Mouse (Mus musculus): ENCODE measurements around the gene B2m. TPM values are rescaled to one million over a fixed set of nuclear protein-coding genes. Genes with fewer than 3 reads are reported as not detected.
A peak's percentile ranks its signal among the peaks of the same experiment; 100 is the strongest.

The B2m gene
- total RNA-seq, 2 experiments from 2014 or later, result 114 to 125 TPM

- DNase-seq, result no peak
Measured at GRCm38 (mm10) chr2:122149716-122150115, 2.2 kb downstream of the B2m start.

- DNase-seq, result no peak
Measured at GRCm38 (mm10) chr2:122151221-122151620, 3.7 kb downstream of the B2m start.

GRCm38 (mm10) chr2:122152850-122153249 lies 5.4 kb downstream of the B2m start:
- DNase-seq, result no peak

GRCm38 (mm10) chr2:122153681-122154365 lies 6.3 kb downstream of the B2m start:
- DNase-seq, result no peak

- no peak for DNase-seq
Measured at GRCm38 (mm10) chr2:122154479-122154878, 7.0 kb downstream of the B2m start.

GRCm38 (mm10) chr2:122155292-122155691 lies 7.8 kb downstream of the B2m start:
- DNase-seq, result no peak

GRCm38 (mm10) chr2:122156051-122156700 lies 8.7 kb downstream of the B2m start:
- DNase-seq, result no peak

GRCm38 (mm10) chr2:122157561-122157960 lies 10.1 kb downstream of the B2m start:
- DNase-seq, result no peak

GRCm38 (mm10) chr2:122158362-122158802 lies 10.9 kb downstream of the B2m start:
- no peak for DNase-seq

- no peak for DNase-seq
Measured at GRCm38 (mm10) chr2:122159667-122160066, 12.2 kb downstream of the B2m start.

- peak; percentile 91 for DNase-seq
Measured at GRCm38 (mm10) chr2:122160680-122161079, 13.2 kb downstream of the B2m start, which contains the start of gene Trim69. Gene Trim69, plus strand, starts transcription at chr2:122160700.

GRCm38 (mm10) chr2:122161542-122161941 lies 14.1 kb downstream of the B2m start:
- no peak for DNase-seq

GRCm38 (mm10) chr2:122162529-122162928 lies 15.0 kb downstream of the B2m start:
- DNase-seq, result no peak

- no peak for DNase-seq
Measured at GRCm38 (mm10) chr2:122163430-122164195, 16.1 kb downstream of the B2m start.

- DNase-seq, result no peak
Measured at GRCm38 (mm10) chr2:122164293-122164692, 16.8 kb downstream of the B2m start.

GRCm38 (mm10) chr2:122171292-122171691 lies 23.8 kb downstream of the B2m start:
- DNase-seq, result no peak

- no peak for DNase-seq
Measured at GRCm38 (mm10) chr2:122172188-122172587, 24.7 kb downstream of the B2m start.

GRCm38 (mm10) chr2:122180051-122180822 lies 32.8 kb downstream of the B2m start:
- DNase-seq, result no peak

GRCm38 (mm10) chr2:122185086-122185485 lies 37.6 kb downstream of the B2m start:
- no peak for DNase-seq

GRCm38 (mm10) chr2:122186106-122186505 lies 38.6 kb downstream of the B2m start, which contains the start of the genes Patl2 and Terb2:
Gene Patl2, minus strand, starts transcription at chr2:122186189.
Gene Terb2, plus strand, starts transcription at chr2:122186272.
- no peak for DNase-seq

- no peak for DNase-seq
Measured at GRCm38 (mm10) chr2:122186751-122187150, 39.3 kb downstream of the B2m start.

GRCm38 (mm10) chr2:122191849-122192248 lies 44.4 kb downstream of the B2m start:
- DNase-seq, result no peak
